Mouse (Mus musculus): ENCODE data around the gene Csnk1d. TPM values are rescaled to one million over a fixed set of nuclear protein-coding genes. Genes with fewer than 3 reads are reported as not detected.

Gene Csnk1d
- polyA plus RNA-seq (2015; fragmentation: Nextera tagmentation; extraction: Ambion mirVana): 104 and 120 TPM in 2 replicates

DNA sequence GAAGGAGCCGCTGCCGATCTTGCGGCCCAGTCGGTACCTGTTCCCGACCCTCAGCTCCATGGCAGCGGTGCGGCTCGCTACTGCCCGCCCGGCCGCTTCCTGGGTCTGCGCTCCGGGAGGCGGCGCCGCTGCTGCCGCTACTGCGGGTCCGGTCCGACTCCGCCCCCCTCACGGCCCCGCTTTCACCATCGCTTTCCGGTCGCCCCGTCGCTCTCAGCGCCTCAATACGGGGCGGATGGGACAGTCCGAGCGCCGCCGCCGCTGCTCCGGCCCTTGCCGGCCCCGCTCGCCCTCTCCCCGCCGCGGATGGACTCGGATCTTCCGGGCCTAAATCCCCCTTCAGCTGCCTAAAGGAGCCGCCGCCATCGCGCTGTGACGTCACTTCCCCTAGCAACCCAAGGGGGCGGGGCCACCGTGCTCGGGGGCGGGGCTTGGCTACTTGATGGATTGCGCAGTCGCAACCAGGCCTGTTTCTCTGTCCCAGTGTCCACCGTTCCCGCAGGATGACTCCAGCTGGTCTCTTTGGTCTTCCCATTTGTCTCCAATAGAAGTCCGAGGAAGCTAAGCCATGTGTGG lies at the start of gene Csnk1d:
Csnk1d (minus strand) TSS at position 380 of the 576 bp plus-strand sequence.
- H3K4me2 ChIP-seq: peak within 1 kb of the TSS; percentile 79
- peak; percentile 87 for ATAC-seq (ENCODE audit: insufficient number of reproducible peaks, low FRiP score, low TSS enrichment, low read depth)
- H3K9me3 ChIP-seq: no peaks in the 10 kb centered on the region
- H3K4me1 ChIP-seq: peaks cover 39% of the 10 kb centered on the region
- no peaks in the 10 kb centered on the region for H3K27me3 ChIP-seq
- under 1% methylated on average over 58 of the region's 59 CpGs for WGBS
- H3K27ac ChIP-seq: peak within 1 kb of the TSS; percentile 94
- H3K36me3 ChIP-seq: peaks cover 14% of the 10 kb centered on the region
- peak within 1 kb of the TSS; percentile 99 for H3K9ac ChIP-seq
- H3K4me3 ChIP-seq: peak within 1 kb of the TSS; percentile 100

DNA sequence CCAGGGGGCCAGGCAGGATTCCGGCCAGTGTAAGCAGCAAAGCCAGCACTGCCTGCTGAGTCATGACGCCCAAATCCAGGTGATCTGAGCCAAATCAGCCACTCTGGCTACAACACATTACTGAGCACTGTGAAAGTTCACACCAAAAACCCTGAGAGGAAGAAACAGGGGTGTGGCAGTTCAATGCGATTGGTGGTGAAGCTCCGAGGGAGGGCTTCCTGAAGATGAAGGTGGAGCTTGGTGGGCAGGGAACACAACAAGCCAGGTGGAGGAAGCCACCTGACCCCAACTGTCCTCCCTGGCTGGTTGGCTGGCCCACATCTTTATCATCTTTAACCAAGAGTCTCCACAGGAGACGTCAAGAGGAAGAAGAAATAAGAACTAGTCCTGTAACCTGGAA lies 48.2 kb upstream of the Csnk1d start, which contains the start of gene Cd7:
Cd7 (minus strand) TSS at position 117 of the 400 bp plus-strand sequence.
- ATAC-seq (ENCODE audit: insufficient number of reproducible peaks, low FRiP score, low TSS enrichment, low read depth): no peak
- Histone ChIP-seq H3K36me3 (no peaks in the 10 kb centered on the region), H3K9ac (no peak within 1 kb of the TSS), H3K4me2 (no peak within 1 kb of the TSS), H3K27ac (no peak within 1 kb of the TSS), H3K4me1 (peaks cover 2% of the 10 kb centered on the region; the same call in 1 of the 2 replicates), H3K9me3 (no peaks in the 10 kb centered on the region), H3K4me3 (no peak within 1 kb of the TSS), H3K27me3 (no peaks in the 10 kb centered on the region)
- 62% methylated on average over 5 of the region's 5 CpGs for WGBS

DNA sequence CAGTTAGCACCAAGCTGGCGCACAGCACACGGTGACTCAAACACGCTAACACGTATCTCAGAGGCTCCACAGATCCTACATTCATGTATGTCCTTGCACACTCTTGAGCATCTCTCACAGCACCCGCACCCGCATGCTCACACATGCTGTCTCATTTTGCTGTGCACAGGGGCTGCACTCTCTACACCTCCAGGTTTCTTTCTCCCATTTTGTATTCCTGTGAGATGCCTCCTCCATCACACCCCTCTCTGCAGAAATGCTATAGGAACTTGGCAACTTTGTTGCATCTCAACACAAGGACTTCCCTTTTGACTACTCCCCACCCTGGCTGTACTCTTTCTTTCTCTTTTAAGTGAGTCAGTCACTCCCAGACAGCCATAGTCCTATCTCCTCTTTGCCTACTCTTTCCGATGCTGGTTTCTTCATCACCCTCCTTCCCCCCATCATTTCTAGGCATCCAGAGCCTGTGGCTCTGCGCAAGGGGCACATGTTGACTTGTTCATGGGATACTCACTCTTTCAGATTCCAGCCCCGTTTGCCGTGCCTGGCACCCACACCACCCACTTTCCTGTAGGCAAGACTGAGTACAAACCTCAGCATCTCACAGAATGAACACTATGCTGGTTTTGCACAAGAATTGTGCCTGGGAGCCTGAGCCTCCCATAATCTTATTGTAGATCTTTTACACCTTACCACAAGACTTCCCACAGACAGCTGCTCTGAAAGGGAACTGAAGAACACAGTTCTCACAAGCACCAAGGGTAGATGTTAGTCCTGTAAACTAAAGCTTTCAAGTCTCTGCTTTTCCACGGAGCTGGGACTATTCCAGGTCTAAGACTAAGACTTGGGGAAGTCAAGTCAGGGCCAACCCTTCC lies 47.5 kb upstream of the Csnk1d start:
- Histone ChIP-seq H3K4me1 (peaks cover 2% of the 10 kb centered on the region; the same call in 1 of the 2 replicates), H3K27ac (no peak overlapping the region), H3K9me3 (no peaks in the 10 kb centered on the region), H3K27me3 (no peaks in the 10 kb centered on the region), H3K36me3 (no peaks in the 10 kb centered on the region), H3K9ac (no peak overlapping the region), H3K4me3 (no peak overlapping the region), H3K4me2 (no peak overlapping the region)
- ATAC-seq (ENCODE audit: insufficient number of reproducible peaks, low FRiP score, low TSS enrichment, low read depth): no peak
- 82% methylated on average over 11 of the region's 11 CpGs for WGBS

DNA sequence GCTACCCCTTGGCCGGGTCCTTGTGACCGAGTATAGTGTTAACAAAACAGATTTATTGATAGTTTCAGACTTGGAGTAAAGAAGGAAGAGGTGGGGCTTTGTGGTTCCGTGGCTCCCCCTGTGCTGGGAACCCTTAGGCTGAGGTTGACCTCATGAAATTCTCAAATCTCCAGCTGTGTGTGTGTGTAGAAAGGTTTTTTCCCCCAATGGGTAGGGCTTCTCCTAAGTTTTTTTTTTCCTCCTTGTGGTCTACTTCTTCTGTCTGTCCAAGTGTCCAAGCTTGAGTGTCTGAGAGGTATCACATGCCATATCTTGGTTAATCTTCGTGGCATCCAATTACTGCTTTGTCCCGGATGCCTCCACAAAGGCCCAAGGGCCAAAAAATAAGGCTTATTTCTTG lies 42.0 kb upstream of the Csnk1d start:
- no peak for ATAC-seq (ENCODE audit: insufficient number of reproducible peaks, low FRiP score, low TSS enrichment, low read depth)
- Histone ChIP-seq H3K4me3 (no peak overlapping the region), H3K36me3 (no peaks in the 10 kb centered on the region), H3K27me3 (no peaks in the 10 kb centered on the region), H3K4me2 (no peak overlapping the region), H3K9me3 (no peaks in the 10 kb centered on the region), H3K9ac (no peak overlapping the region), H3K27ac (no peak overlapping the region), H3K4me1 (no peaks in the 10 kb centered on the region)
- WGBS: 73% methylated on average over 5 of the region's 5 CpGs

DNA sequence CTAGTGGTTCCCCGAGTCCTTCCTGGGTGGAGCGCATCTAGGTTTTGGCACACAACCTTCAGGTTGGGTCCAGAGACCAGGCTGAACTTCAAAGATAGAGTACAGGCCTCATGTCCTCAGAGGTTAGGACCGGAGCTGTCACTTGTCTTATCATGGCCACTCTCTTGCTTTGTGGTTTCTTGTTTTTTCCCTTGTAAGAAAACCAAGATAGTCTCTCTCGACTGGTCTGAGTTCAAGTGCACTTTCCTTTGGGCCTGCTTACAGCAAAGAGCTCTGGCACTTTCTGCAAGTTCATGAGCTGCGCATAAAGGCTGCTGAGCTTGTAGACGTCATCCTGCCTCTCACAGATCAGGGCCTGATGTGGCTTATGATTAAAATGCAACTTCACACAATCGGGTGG lies 36.1 kb upstream of the Csnk1d start:
- 82% methylated on average over 7 of the region's 7 CpGs for WGBS
- Histone ChIP-seq H3K9me3 (no peaks in the 10 kb centered on the region), H3K4me1 (no peaks in the 10 kb centered on the region), H3K4me3 (no peak overlapping the region), H3K4me2 (no peak overlapping the region), H3K9ac (no peak overlapping the region), H3K27ac (no peak overlapping the region), H3K36me3 (no peaks in the 10 kb centered on the region), H3K27me3 (no peaks in the 10 kb centered on the region)
- no peak for ATAC-seq (ENCODE audit: insufficient number of reproducible peaks, low FRiP score, low TSS enrichment, low read depth)

DNA sequence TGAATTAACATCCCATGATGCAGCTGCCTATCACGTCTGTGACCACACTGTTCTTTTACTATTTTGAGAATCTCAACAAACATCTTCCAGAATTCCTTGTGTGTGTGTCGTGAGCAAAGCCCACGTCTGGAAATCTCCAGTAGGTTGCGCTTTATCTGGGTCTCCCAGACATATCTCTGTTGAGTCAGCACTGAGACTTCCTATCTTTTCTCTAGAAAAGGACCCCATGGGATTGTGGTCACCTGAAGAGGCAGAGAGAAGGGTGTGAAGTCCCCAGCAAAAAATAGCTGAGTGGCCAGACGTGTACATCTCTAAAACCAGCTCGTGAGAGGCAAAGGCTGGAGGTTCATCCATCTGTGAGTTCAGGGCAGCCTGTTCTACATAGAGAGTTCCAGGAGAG lies 33.0 kb upstream of the Csnk1d start:
- H3K36me3 ChIP-seq: no peaks in the 10 kb centered on the region
- H3K9ac ChIP-seq: no peak overlapping the region
- no peaks in the 10 kb centered on the region for H3K27me3 ChIP-seq
- no peak overlapping the region for H3K27ac ChIP-seq
- no peak overlapping the region for H3K4me2 ChIP-seq
- no peaks in the 10 kb centered on the region for H3K9me3 ChIP-seq
- H3K4me3 ChIP-seq: no peak overlapping the region
- H3K4me1 ChIP-seq: no peaks in the 10 kb centered on the region
- no peak for ATAC-seq (ENCODE audit: insufficient number of reproducible peaks, low FRiP score, low TSS enrichment, low read depth)
- 69% methylated on average over 6 of the region's 6 CpGs for WGBS

DNA sequence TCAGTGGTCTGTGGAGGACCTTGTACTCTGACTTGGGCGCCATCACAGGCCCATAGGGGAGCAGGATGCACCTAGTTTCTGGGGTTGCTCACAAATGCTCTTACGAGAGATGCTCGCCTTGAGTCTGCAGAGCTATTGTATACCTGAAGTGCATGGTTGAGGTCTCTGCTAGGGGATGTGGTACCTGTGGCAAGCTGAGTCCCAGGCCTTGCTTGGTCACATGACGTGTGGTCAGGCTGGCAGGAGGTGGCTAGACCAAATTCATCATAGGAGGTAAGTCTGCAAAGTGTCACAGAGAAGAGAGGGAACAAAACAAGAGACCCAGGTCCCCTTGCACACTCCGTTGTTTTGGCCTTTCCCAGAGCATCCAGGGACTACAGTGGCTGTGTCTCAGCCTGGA lies 28.4 kb upstream of the Csnk1d start:
- Histone ChIP-seq H3K27me3 (no peaks in the 10 kb centered on the region), H3K4me1 (0 out of 2 replicates have a peak, but pooled peaks cover 2% of the 10 kb centered on the region), H3K9ac (no peak overlapping the region), H3K4me2 (no peak overlapping the region), H3K27ac (no peak overlapping the region), H3K9me3 (no peaks in the 10 kb centered on the region), H3K4me3 (no peak overlapping the region), H3K36me3 (no peaks in the 10 kb centered on the region)
- WGBS: 82% methylated on average over 5 of the region's 5 CpGs
- ATAC-seq (ENCODE audit: insufficient number of reproducible peaks, low FRiP score, low TSS enrichment, low read depth): no peak

DNA sequence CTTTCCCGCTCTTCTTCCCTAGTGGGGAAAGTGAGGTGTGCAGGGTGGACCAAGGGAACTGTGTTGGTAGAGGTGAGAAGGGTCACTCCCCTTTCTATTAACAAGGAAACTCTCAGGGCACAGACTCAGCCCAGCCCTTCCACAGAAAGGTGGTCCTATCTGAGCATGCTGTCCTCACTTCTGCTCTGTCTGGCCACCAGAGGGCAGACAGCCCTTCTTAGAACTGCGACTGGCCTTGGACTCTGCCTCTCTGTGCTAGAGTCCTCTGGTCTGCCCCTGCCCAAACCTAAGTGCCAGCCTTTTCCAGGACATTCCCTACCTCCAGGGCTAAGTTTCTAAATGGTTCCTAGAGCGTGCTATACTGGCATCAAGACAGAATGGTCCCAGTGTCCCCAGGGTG lies 26.6 kb upstream of the Csnk1d start:
- WGBS: 46% methylated on average over 3 of the region's 3 CpGs
- H3K27ac ChIP-seq: no peak overlapping the region
- no peak for ATAC-seq (ENCODE audit: insufficient number of reproducible peaks, low FRiP score, low TSS enrichment, low read depth)

DNA sequence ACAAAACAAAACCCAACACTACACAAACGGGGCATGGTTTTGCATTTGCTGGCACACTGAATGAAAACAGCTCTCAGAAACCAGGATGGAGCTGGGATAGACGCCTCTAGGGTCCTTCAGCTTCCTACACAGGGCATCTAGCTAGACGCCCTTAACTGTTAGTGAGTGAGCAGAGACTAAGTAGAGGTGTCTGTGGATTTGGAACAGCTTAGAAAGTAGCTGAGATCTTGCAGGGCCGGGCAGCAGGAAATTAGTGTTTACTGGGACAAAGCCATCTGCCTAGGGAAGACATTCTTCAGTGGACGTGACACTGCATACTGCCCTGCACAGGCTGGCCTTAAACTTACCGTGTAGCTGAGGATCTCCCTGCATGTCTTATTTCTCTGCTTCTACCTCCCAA lies 24.3 kb upstream of the Csnk1d start:
- no peak overlapping the region for H3K9ac ChIP-seq
- no peak overlapping the region for H3K27ac ChIP-seq
- no peaks in the 10 kb centered on the region for H3K27me3 ChIP-seq
- H3K4me1 ChIP-seq: 0 out of 2 replicates have a peak, but pooled peaks cover 2% of the 10 kb centered on the region
- 55% methylated on average over 6 of the region's 6 CpGs for WGBS
- H3K9me3 ChIP-seq: no peaks in the 10 kb centered on the region
- no peak overlapping the region for H3K4me3 ChIP-seq
- no peak for ATAC-seq (ENCODE audit: insufficient number of reproducible peaks, low FRiP score, low TSS enrichment, low read depth)
- H3K4me2 ChIP-seq: no peak overlapping the region
- no peaks in the 10 kb centered on the region for H3K36me3 ChIP-seq

More for the DNA sequence above, 26.6 kb upstream of the Csnk1d start:
- Histone ChIP-seq H3K9ac (no peak overlapping the region), H3K36me3 (no peaks in the 10 kb centered on the region), H3K9me3 (no peaks in the 10 kb centered on the region), H3K4me2 (no peak overlapping the region), H3K27me3 (no peaks in the 10 kb centered on the region), H3K4me1 (0 out of 2 replicates have a peak, but pooled peaks cover 2% of the 10 kb centered on the region), H3K4me3 (no peak overlapping the region)

DNA sequence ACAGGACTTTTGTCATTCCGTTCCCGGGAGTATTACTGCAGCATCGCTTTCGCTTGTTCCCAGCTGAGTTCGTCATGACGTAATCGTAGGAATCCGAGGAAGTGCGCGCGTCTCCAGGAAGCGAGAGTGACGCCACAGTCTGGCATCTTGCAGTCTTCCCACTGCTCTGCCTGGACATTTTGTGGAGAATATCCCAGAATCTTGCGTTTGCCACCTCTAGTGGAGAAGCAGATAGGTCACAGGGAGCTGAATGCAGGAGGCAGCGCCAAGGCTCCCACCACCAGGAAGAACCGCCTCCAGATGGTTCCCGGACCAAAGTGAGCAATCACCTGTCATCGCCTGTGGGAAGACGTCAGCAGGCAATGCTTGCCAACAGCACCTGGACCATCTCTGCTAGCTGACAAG lies 23.8 kb upstream of the Csnk1d start:
- no peak overlapping the region for H3K4me3 ChIP-seq
- ATAC-seq (ENCODE audit: insufficient number of reproducible peaks, low FRiP score, low TSS enrichment, low read depth): no peak
- no peaks in the 10 kb centered on the region for H3K27me3 ChIP-seq
- no peak overlapping the region for H3K27ac ChIP-seq
- H3K9ac ChIP-seq: no peak overlapping the region
- 0 out of 2 replicates have a peak, but pooled peaks cover 2% of the 10 kb centered on the region for H3K4me1 ChIP-seq
- H3K9me3 ChIP-seq: no peaks in the 10 kb centered on the region
- H3K36me3 ChIP-seq: no peaks in the 10 kb centered on the region
- 51% methylated on average over 19 of the region's 19 CpGs for WGBS
- peak overlapping the region; percentile 21 for H3K4me2 ChIP-seq

DNA sequence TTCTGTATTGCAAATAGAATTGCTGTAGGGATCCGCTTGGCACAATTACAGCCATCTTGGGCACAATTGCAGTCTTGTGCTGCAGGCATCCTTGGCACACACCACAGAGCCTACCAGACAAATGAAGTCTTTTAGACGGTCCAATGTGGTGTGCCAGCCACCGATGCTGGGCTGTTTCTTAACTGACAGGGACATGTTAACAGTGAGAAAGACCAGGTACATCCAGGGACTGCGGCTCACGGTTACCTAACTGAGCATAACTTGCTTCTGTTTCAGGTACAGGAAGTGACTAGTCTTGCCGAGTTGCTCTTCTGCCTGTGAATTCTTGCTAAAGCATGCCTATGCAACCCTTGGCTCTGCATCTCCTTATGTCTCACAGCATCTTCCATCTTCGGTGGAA lies 22.5 kb upstream of the Csnk1d start:
- no peak overlapping the region for H3K4me2 ChIP-seq
- no peaks in the 10 kb centered on the region for H3K27me3 ChIP-seq
- H3K27ac ChIP-seq: no peak overlapping the region
- H3K4me3 ChIP-seq: no peak overlapping the region
- H3K9me3 ChIP-seq: no peaks in the 10 kb centered on the region
- no peaks in the 10 kb centered on the region for H3K36me3 ChIP-seq
- H3K4me1 ChIP-seq: 0 out of 2 replicates have a peak, but pooled peaks cover 2% of the 10 kb centered on the region
- H3K9ac ChIP-seq: no peak overlapping the region
- no peak for ATAC-seq (ENCODE audit: insufficient number of reproducible peaks, low FRiP score, low TSS enrichment, low read depth)
- 81% methylated on average over 7 of the region's 7 CpGs for whole genome bisulfite sequencing

Measured in limb, embryonic 15.5 days (tissue).